Mouse (Mus musculus): Measurements from ENCODE around the gene Tmx4. TPM values are rescaled to one million over a fixed set of nuclear protein-coding genes. Genes with fewer than 3 reads are reported as not detected.
"Not testable (repeated sequence)": the region's sequence is repeated elsewhere in the genome, so short reads cannot be mapped to it uniquely, and the experiment has no call there.

The Tmx4 gene
- total RNA-seq (2015) (34.7 and 41.9 TPM in 2 replicates), total RNA-seq (2017) (50.3 and 56.3 TPM in 2 replicates)

DNA sequence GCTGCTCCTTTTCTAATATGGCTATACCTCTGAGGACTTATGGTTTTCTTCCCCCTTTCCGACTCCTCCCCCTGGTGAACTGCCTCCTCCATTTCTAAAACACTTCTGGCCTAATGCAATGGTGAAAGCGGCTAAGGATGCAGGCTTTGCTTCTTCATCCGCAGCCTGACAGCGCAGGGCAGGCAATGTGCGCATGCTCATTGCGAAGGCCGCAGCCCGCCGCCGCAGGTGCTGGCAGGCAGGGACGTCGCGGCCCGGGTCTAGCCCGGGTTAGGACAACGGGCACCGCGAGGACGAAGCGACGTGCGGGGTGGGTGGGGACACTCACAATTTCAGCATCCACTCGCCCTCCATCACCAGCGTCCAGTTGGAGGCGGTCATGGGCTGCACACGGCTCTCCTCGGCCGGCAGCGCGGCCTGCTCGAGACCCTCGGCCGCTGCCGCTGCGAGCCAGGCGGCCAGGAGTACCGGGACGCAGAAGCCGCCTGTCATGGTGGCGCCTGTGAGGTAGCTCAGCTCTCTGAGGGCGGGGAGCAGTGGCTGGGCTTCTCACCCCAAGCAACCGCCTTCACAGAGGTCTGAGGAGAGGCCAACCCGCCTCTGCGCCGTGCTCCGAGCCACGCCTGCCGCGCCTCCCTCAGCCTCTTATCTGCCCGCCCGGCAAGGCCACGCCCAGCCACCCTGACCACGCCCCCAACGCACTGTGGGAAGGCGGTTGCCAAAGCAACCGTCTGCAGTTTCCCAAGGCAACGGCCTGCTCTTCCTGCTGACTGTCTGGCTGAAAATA, at the start of gene Tmx4:
TSS of gene Tmx4 (minus strand) at position 632 of the 787 bp plus-strand sequence.
- ATAC-seq (ENCODE audit: poor library complexity, severe bottlenecking), result peak; percentile 91

DNA sequence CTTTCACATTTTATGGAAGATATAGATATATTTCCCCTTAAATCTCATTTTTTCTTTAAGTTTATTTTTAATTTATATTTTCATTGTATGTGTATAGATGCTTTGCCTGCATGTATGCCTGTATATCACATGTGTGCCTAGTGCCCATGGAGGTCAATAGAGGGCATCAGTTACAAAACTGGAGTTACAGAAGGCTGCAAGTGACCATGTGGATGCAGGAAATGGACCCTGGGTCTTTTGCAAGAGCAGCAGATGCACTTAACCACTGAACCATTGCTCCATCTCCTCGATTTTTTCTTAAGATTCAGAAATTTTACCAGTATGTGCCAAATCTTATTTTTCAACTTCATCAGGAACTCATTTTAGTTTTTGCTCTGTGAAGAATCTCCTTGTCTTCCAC, 48.2 kb upstream of the Tmx4 start:
- ATAC-seq (ENCODE audit: poor library complexity, severe bottlenecking), result peak; percentile 78

DNA sequence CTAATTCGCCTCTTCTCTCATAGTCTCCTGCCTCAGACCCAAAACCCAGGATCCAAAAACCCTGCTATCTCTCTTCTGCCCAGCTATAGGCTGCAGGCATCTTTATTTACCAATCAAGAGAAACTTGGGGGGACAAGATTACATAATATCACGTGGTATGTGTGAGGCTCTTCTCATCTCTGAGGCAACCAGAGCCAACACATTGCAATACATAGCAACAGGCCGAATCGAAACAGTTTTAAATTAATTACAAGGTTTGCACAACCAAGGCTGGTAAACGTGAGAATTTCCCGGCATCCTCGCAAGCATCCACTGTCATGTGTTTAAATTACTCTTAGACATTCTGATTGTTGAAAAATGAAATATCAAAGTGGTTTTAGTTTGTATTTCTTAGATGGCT, 47.1 kb upstream of the Tmx4 start:
- peak; percentile 66 for ATAC-seq (ENCODE audit: poor library complexity, severe bottlenecking)

GRCm38 (mm10) chr2:134682326-134682725, 38.4 kb upstream of the Tmx4 start:
- no peak for ATAC-seq (ENCODE audit: poor library complexity, severe bottlenecking)

- peak; percentile 96 for ATAC-seq (ENCODE audit: poor library complexity, severe bottlenecking)
These were observed 37.5 kb upstream of the Tmx4 start for GRCm38 (mm10) chr2:134681271-134681961.

DNA sequence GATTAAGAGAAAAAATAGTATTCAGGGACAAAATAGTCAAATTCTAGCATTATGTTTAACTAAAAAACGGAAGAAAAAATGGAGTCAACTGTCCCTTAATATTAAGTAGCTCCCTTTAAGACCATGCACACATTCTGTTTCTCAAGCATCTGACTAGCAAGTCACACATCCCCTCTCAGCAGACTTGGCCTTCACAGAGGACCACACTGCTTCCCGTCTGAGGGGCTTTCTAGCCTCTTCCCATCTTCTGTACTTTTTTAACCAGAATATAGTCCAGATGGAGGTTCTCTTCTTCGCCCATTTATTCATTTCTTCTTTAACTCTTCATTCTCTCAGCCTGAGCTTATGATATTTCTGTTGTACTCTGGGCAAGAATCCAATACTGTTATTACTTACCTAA, 35.6 kb upstream of the Tmx4 start:
- no peak for ATAC-seq (ENCODE audit: poor library complexity, severe bottlenecking)

DNA sequence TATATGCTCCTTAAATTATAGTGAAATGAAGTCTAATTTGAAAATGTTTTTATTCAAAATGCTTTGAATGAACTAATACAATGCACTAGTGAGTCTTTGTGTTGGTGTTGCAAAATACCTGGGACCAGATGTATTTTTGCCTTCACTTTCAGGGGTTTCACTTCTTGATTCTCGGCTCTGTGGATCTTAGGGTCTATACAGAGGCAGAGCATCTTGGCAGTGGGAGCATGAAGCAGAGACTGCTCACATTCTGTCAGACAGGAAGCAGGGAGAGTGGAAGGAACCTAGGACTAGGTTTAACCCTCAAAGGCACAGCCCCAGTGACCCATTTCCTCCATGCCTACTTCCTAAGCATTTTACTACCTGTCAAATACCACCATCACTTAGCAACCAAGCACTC, 31.5 kb upstream of the Tmx4 start:
- ATAC-seq (ENCODE audit: poor library complexity, severe bottlenecking), result peak; percentile 52; the same call in 1 of the 2 replicates

DNA sequence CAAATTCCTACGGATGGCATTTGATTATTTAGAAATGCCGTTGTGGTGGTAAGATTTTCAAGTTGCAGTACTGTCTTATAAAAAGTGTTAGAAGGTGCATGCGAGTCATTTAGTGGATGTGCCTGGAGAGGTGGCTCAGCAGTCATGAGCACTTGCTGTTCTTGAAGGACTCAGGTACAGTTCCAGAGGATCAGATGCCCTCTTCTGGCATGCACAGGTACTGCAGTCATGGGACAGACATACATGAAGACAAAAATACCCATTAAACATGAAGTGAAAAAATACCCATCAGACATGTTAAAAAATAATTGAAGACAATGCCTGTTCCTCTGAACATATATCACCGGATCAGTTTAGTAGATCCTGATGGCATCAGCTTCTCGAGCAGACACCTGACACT, 29.7 kb upstream of the Tmx4 start:
- peak; percentile 99 for ATAC-seq (ENCODE audit: poor library complexity, severe bottlenecking)

GRCm38 (mm10) chr2:134656477-134656876, 12.5 kb upstream of the Tmx4 start:
- ATAC-seq (ENCODE audit: poor library complexity, severe bottlenecking), result no peak

DNA sequence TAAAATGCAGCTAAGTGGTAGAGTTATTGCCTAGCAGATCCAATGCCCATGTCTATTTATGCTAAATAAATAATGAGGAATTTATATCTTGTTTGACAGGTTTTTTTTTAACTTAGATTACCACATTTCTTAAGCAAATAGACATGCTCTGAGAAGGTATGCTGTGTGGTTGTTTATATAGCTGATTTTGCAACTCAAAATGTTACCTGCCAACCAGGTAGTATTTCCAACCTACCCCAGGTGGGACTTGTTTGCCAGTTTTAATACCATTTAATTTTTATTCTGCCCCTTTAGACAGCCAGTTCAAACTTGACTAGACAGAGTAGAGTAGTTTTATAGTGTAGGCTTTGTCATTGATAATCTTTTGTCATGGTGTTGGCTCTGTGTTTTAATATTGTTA, 10.7 kb upstream of the Tmx4 start:
- ATAC-seq (ENCODE audit: poor library complexity, severe bottlenecking), result no peak

DNA sequence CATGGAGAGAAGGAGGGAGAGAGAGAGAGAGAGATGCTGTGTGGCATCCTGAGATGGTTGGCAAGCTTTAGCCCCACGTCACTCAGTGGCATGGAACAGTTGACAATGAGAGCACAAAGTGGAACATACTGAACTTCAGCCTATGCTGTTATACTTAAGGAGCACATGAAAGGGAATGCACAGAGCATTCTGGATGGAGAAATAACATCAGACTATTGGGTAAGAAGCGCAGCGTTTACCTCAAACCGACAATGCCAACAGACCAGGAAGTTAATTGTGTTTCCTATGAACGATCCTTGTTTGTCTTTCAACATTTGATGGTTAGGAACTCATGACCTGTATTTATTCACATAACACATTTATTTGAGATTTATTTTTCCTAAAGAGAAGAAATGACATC, 8.8 kb upstream of the Tmx4 start:
- peak; percentile 98 for ATAC-seq (ENCODE audit: poor library complexity, severe bottlenecking)

GRCm38 (mm10) chr2:134648999-134649398, 5.1 kb upstream of the Tmx4 start:
- no peak for ATAC-seq (ENCODE audit: poor library complexity, severe bottlenecking)

- no peak for ATAC-seq (ENCODE audit: poor library complexity, severe bottlenecking)
These were observed 1.8 kb upstream of the Tmx4 start for GRCm38 (mm10) chr2:134645752-134646151.

- ATAC-seq (ENCODE audit: poor library complexity, severe bottlenecking), result no peak
These were observed 1.2 kb upstream of the Tmx4 start for GRCm38 (mm10) chr2:134645166-134645565.

- no peak for ATAC-seq (ENCODE audit: poor library complexity, severe bottlenecking)
These were observed 462 bp upstream of the Tmx4 start for GRCm38 (mm10) chr2:134644301-134644912.

DNA sequence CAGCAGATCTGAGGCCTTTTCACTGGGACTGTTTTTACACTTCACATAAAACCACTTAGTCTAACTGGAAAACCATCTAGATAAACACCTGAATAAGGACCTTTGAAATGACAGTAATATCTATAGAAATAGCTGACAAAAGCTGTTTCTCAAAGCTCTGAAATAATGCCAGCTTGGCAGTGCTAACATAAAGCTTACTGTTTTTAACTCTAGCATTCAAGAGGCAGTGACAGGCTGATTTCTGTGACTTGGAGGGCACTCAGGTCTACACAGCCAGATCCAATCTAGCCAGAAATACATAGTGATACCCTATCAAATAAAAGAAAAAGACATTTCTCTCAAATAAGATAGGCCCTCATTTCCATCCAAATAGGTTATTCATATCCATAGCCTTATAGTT, 1.6 kb downstream of the Tmx4 start:
- no peak for ATAC-seq (ENCODE audit: poor library complexity, severe bottlenecking)

DNA sequence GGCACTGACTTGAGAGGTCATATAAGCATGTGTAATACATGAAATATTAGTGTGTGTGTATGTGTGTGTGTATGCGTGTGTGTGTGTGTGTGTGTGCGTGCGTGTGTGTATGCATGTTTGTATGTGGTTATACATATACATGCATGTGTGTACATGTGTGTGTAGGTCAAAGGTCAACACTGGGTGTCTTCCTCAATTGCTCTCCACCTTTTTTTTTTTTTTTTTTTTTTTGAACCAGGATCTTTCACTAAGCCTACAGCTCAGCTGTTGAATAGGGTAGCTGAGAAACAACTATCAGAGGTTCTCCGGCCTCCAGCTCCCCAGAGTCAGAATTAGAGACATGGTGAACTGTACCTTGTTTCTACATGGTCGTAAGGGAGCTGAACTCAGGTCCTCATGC, 2.6 kb downstream of the Tmx4 start:
- no peak for ATAC-seq (ENCODE audit: poor library complexity, severe bottlenecking)

DNA sequence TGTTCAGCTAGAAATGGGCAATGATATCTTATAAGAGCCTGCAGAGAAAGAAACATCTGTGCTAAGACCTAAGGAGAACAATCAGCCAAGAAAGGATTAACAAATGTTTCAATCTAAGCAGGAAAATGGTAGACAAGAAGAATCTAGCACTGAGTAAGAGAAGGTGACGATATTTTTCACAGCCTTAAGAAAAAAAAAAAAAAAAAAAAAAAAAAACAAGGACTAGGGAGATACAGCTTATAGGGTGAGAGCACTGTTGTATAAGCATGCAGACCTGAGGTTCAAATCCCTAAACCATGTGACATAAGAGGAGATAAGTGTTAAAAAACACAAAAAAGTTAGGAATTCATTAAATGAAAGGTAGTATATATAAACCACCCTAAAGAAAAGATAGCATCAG, 3.5 kb downstream of the Tmx4 start:
- no peak for ATAC-seq (ENCODE audit: poor library complexity, severe bottlenecking)

DNA sequence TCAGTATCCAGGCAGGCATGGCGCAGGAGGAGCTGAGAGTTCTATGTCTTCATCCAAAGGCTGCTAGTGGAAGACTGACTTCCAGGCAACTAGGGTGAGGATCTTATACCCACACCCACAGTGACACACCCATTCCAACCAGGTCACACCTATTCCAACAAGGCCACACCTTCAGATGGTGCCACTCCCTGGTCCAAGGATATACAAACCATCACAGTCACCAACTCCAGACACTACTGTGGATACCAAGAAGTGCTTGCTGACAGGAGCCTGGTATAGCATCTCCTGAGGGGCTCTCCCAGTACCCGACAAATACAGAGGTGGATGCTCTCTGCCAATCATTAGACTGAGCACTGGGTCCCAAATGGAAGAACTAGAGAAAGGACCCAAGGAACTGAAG, 15.4 kb downstream of the Tmx4 start:
- ATAC-seq (ENCODE audit: poor library complexity, severe bottlenecking), result not testable (repeated sequence)

- no peak for ATAC-seq (ENCODE audit: poor library complexity, severe bottlenecking)
These were observed 39.0 kb downstream of the Tmx4 start for GRCm38 (mm10) chr2:134604935-134605334.

- no peak for ATAC-seq (ENCODE audit: poor library complexity, severe bottlenecking)
These were observed 52.8 kb downstream of the Tmx4 start for GRCm38 (mm10) chr2:134591081-134591694.

All from megakaryocyte, adult 5-6 weeks (primary cell).